In genomic region chr7:65519788-65520563, GRCm38 (mm10) we compare ENCODE assay signal across 9 mouse cellular contexts. TPM values are rescaled to one million over a fixed set of nuclear protein-coding genes. Genes with fewer than 3 reads are reported as not detected.
DNase-seq lines count a peak whose midpoint lies in the region; ATAC-seq and TF ChIP-seq lines count a peak whose summit lies in the region.
"Had no signal": no experiment of that assay in that cellular context is flagged by ENCODE, and none has a peak within 500 bp of the region (broad histone marks: within the 10 kb centered on the region; RNA-seq: fewer than 3 reads in every experiment).

No protein-coding gene starts in this region.

- no peak overlapping the region for H3K4me3 ChIP-seq in layer of hippocampus, adult 2 months
- H3K4me3 ChIP-seq in forebrain, embryonic 13.5 days: no peak overlapping the region
- H3K4me3 ChIP-seq in hindbrain, embryonic 14.5 days (replicated peaks; ENCODE audit: low read length): no peak overlapping the region
- H3K4me3 ChIP-seq in limb, embryonic 11.5 days (ENCODE audit: low read depth, low read length): no peak overlapping the region
- no peak overlapping the region for H3K4me3 ChIP-seq in midbrain, embryonic 16.5 days (ENCODE audit: low read depth, low read length)
- H3K4me3 ChIP-seq: myocyte had no signal

- 0 out of 2 replicates have a peak, but pooled peaks cover under 1% of the 10 kb centered on the region for H3K27me3 ChIP-seq in forebrain, embryonic 13.5 days
- peaks cover 3% of the 10 kb centered on the region; the same call in 1 of the 2 replicates for H3K27me3 ChIP-seq in hindbrain, embryonic 14.5 days (ENCODE audit: control insufficient read depth, insufficient read depth, low read length)
- no peaks in the 10 kb centered on the region for H3K27me3 ChIP-seq in limb, embryonic 11.5 days (ENCODE audit: control insufficient read depth, insufficient read depth, low read length)
- no peaks in the 10 kb centered on the region for H3K27me3 ChIP-seq in midbrain, embryonic 16.5 days (ENCODE audit: control insufficient read depth, insufficient read depth, low read depth, low read length)

- peak; percentile 98 for TF ChIP-seq CTCF in layer of hippocampus, adult 2 months (conservative IDR thresholded peaks at IDR 0.05)

- peak overlapping the region; percentile 33; the same call in 1 of the 2 replicates for H3K27ac ChIP-seq in layer of hippocampus, adult 2 months
- no peak overlapping the region for H3K27ac ChIP-seq in forebrain, embryonic 13.5 days
- no peak overlapping the region for H3K27ac ChIP-seq in hindbrain, embryonic 14.5 days
- no peak overlapping the region for H3K27ac ChIP-seq in limb, embryonic 11.5 days (replicated peaks; ENCODE audit: low read depth, low read length)
- H3K27ac ChIP-seq in midbrain, embryonic 16.5 days (ENCODE audit: low read length): no peak overlapping the region

- ATAC-seq in forebrain, embryonic 13.5 days: peak; percentile 43; the same call in 1 of the 2 replicates
- peak; percentile 31; the same call in 1 of the 2 replicates for ATAC-seq in hindbrain, embryonic 14.5 days (ENCODE audit: low FRiP score)
- ATAC-seq in limb, embryonic 11.5 days (ENCODE audit: insufficient number of reproducible peaks, low FRiP score, low TSS enrichment, low read depth): peak; percentile 72; the same call in 1 of the 2 replicates
- peak; percentile 30; the same call in 1 of the 2 replicates for ATAC-seq in midbrain, embryonic 16.5 days

- no peaks in the 10 kb centered on the region for H3K9me3 ChIP-seq in forebrain, embryonic 13.5 days (replicated peaks)
- H3K9me3 ChIP-seq in hindbrain, embryonic 14.5 days (ENCODE audit: control insufficient read depth, low read length): no peaks in the 10 kb centered on the region
- H3K9me3 ChIP-seq in limb, embryonic 11.5 days (ENCODE audit: control insufficient read depth, low read length): no peaks in the 10 kb centered on the region
- H3K9me3 ChIP-seq in midbrain, embryonic 16.5 days (replicated peaks; ENCODE audit: control insufficient read depth, low read length, poor library complexity, severe bottlenecking): no peaks in the 10 kb centered on the region

- DNase-seq in layer of hippocampus, adult 2 months (ENCODE audit: low spot score in 2 of 2): peak in 1 of 2 experiments; percentile 69
- DNase-seq in layer of hippocampus, adult 9-11 months: no peak
- DNase-seq in cerebellum, adult 11 months: peak; percentile 48
- peak; percentile 80 for DNase-seq in hindbrain, embryonic 14.5 days (ENCODE audit: low spot score)
- peak; percentile 87 for DNase-seq in limb, embryonic 11.5 days (ENCODE audit: low spot score)
- DNase-seq in testis, postnatal 10 days (ENCODE audit: low spot score): peak; percentile 88

- WGBS in forebrain, embryonic 13.5 days: 53% methylated on average over 12 of the region's 12 CpGs
- 46% methylated on average over 12 of the region's 12 CpGs for WGBS in hindbrain, embryonic 14.5 days
- WGBS in limb, embryonic 11.5 days: 43% methylated on average over 12 of the region's 12 CpGs
- 46% methylated on average over 12 of the region's 12 CpGs for WGBS in midbrain, embryonic 16.5 days

- H3K4me1 ChIP-seq in forebrain, embryonic 13.5 days: peaks cover 11% of the 10 kb centered on the region
- H3K4me1 ChIP-seq in hindbrain, embryonic 14.5 days (replicated peaks; ENCODE audit: control insufficient read depth, insufficient read depth, low read length): 0 out of 2 replicates have a peak, but pooled peaks cover 3% of the 10 kb centered on the region
- H3K4me1 ChIP-seq in limb, embryonic 11.5 days (ENCODE audit: control insufficient read depth, insufficient read depth, low read length): no peaks in the 10 kb centered on the region
- H3K4me1 ChIP-seq in midbrain, embryonic 16.5 days (ENCODE audit: control insufficient read depth, insufficient read depth, low read length): peaks cover 2% of the 10 kb centered on the region

- H3K9ac ChIP-seq in forebrain, embryonic 13.5 days: no peak overlapping the region
- H3K9ac ChIP-seq in hindbrain, embryonic 14.5 days: no peak overlapping the region
- no peak overlapping the region for H3K9ac ChIP-seq in limb, embryonic 11.5 days (ENCODE audit: low read length)
- no peak overlapping the region for H3K9ac ChIP-seq in midbrain, embryonic 16.5 days (ENCODE audit: low read depth, low read length)

- H3K4me2 ChIP-seq in forebrain, embryonic 13.5 days: no peak overlapping the region
- H3K4me2 ChIP-seq in hindbrain, embryonic 14.5 days (replicated peaks): no peak overlapping the region
- no peak overlapping the region for H3K4me2 ChIP-seq in limb, embryonic 11.5 days (ENCODE audit: low read depth, severe bottlenecking)
- no peak overlapping the region for H3K4me2 ChIP-seq in midbrain, embryonic 16.5 days (ENCODE audit: low read length)

- no peaks in the 10 kb centered on the region for H3K36me3 ChIP-seq in forebrain, embryonic 13.5 days (ENCODE audit: poor library complexity, severe bottlenecking)
- no peaks in the 10 kb centered on the region for H3K36me3 ChIP-seq in hindbrain, embryonic 14.5 days (replicated peaks; ENCODE audit: control insufficient read depth, insufficient read depth)
- H3K36me3 ChIP-seq in limb, embryonic 11.5 days (ENCODE audit: control insufficient read depth, insufficient read depth, low read length): no peaks in the 10 kb centered on the region
- no peaks in the 10 kb centered on the region for H3K36me3 ChIP-seq in midbrain, embryonic 16.5 days (ENCODE audit: control insufficient read depth, insufficient read depth, low read length)

RNA-seq across cellular contexts. Expression of gene Tjp1, which starts 7.6 kb away (rescaled TPM):
- 100 to 1,000 TPM; 141 to 174 TPM for total RNA-seq in layer of hippocampus, adult 2 months (2021)
- polyA plus RNA-seq in forebrain, embryonic 13.5 days (2015; fragmentation: Nextera tagmentation; extraction: Ambion mirVana): 19.9 and 22.4 TPM in 2 replicates
- polyA plus RNA-seq in hindbrain, embryonic 14.5 days (2014; fragmentation: Nextera tagmentation; extraction: Ambion mirVana): 30.4 and 33.2 TPM in 2 replicates
- 19.1 and 23.9 TPM in 2 replicates for polyA plus RNA-seq in limb, embryonic 11.5 days (2014; fragmentation: Nextera tagmentation; extraction: Ambion mirVana)
- polyA plus RNA-seq in midbrain, embryonic 16.5 days (2015; fragmentation: Nextera tagmentation; extraction: Ambion mirVana): 25.7 and 28.4 TPM in 2 replicates
